Mouse (Mus musculus) left cerebral cortex, adult 2 months (tissue): ENCODE data around the gene Tns2. TPM values are rescaled to one million over a fixed set of nuclear protein-coding genes. Genes with fewer than 3 reads are reported as not detected.

Experiments
- DNase-seq, 2 experiments: peaks; one replicate each; pipeline ENCODE4 v3.0.0; 2021 to 2022; ENCODE audit warnings: low spot score in 2 of 2, mixed read lengths in 1 of 2; ENCODE audit errors: extremely low spot score in 1 of 2
- H3K27ac ChIP-seq: fragments of 200-600 bp; 2 replicates; pipeline ENCODE4 v1.8.1; 2022
- H3K4me3 ChIP-seq: fragments of 200-600 bp; 2 replicates; pipeline ENCODE4 v1.8.1; 2022
- CTCF ChIP-seq: fragments of 200-600 bp; IDR thresholded peaks from 2 replicates; pipeline ENCODE4 v1.8.1; 2022; ENCODE audit warnings: antibody characterized with exemption, mild to moderate bottlenecking, moderate library complexity
- intact Hi-C: fragments of 180-260 bp; cut with DNase I; formaldehyde crosslinking; loops from one replicate; pipeline ENCODE4 v1.15.1; 2025
- total RNA-seq, 2 experiments: library from RNA; stranded (reverse); gene quantifications; 2 replicates each; pipeline ENCODE4 v1.2.3; 2021

Gene Tns2
- total RNA-seq, 2 experiments from 2014 or later: 16.4 to 22.8 TPM

- peak overlapping the region; percentile 93 for H3K27ac ChIP-seq
- H3K4me3 ChIP-seq: peak overlapping the region; percentile 74
- intact Hi-C loops: no loop called here
- no peak for TF ChIP-seq CTCF
- no peak for DNase-seq
Observed at GRCm38 (mm10) chr15:102135522-102136128, 35.4 kb downstream of the Tns2 start.

DNA sequence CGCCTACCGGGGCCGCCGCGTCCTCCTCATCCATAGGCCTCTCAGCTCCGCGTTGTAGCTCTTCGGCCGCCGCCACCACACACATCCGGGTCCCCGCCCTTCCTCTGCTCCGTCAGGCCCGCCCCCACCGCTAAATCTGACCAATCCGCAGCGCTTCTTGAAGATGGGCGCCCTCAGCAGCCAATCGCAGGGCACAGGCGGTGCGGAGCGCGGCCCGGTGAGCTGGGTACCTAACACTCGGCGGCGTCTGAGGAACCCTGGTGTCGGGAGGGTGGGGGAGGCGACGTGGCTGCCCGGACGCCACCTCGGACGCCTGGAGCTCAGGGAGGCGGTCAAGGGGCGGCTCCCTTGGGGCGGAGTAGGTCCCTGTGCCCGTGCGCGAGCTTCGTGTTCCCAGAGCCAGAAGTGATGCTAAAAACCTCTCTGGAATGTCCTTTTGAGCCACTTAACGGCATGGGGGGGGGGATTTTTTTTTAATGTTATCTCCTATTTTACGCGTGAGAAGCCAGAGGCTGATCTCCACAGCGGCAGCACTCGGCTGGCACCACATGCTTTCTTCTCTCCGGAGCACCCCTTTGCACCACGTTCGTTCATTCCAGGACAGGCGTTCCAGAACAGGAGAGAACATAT is 36.0 kb downstream of the Tns2 start, which contains the start of gene Spryd3:
Gene Spryd3 (minus strand): TSS at position 106 of the 630 bp plus-strand sequence.
- intact Hi-C loops: no loop called here
- TF ChIP-seq CTCF: no peak; the same call in 1 of the 2 replicates
- H3K27ac ChIP-seq: peak within 1 kb of the TSS; percentile 93
- DNase-seq: peak; percentile 98 to 99
- H3K4me3 ChIP-seq: peak within 1 kb of the TSS; percentile 74

DNA sequence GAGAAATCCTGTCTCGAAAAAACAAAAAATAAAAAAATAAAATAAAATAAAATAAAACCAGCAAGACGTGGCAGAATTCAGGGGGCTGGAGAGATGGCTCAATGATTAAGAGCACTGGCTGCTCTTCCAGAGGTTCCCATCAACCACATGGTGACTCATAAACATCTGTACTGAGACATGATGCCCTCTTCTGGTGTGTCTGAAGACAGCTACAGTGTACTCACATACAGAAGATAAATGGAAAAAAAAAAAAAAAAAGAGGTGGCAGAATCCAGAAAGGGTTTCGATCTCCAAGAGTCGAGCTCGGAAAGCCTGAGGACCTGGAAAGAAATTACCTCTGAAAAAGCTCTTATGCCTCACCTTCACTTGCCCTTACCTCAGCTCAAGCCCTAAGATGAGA is 40.9 kb downstream of the Tns2 start:
- DNase-seq: no peak
- no peak for TF ChIP-seq CTCF
- intact Hi-C loops: no loop called here
- Histone ChIP-seq H3K27ac (no peak overlapping the region), H3K4me3 (no peak overlapping the region)

GRCm38 (mm10) chr15:102142914-102143912 is 43.0 kb downstream of the Tns2 start:
- DNase-seq: peak in 1 of 2 experiments; percentile 32
- TF ChIP-seq CTCF: no peak
- intact Hi-C loops: loop anchor here (2.0 kb wide), 1 partner anchor 34 kb away; no protein-coding TSS in a partner anchor
- Histone ChIP-seq H3K4me3 (peak overlapping the region; percentile 48), H3K27ac (peak overlapping the region; percentile 94)

GRCm38 (mm10) chr15:102144274-102144711 is 44.1 kb downstream of the Tns2 start, which contains the start of gene Igfbp6:
Igfbp6 (plus strand) TSS chr15:102144362.
- H3K27ac ChIP-seq: peak within 1 kb of the TSS; percentile 94
- no peak for TF ChIP-seq CTCF
- DNase-seq: peak in 1 of 2 experiments; percentile 44
- peak within 1 kb of the TSS; percentile 48 for H3K4me3 ChIP-seq
- intact Hi-C loops: no loop called here

DNA sequence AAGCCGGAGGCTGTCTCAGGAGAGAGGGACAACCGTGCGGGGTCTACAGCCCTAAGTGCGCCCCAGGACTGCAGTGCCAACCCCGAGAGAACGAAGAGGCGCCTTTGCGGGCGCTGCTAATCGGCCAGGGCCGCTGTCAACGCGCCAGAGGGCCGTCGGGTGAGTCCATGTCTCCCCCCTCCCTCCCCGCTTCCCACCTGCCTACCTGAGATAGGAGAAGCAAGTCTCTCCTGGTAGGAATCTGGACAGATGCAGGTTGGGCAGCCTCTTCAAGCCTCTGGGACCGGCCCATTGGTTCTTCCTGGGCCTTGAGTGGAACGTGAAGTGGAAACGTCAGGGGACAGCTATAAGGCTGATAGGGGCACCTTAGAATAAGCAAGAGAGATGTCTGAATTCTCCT is 44.5 kb downstream of the Tns2 start:
- no peak for TF ChIP-seq CTCF
- intact Hi-C loops: no loop called here
- H3K27ac ChIP-seq: peak overlapping the region; percentile 94
- H3K4me3 ChIP-seq: peak overlapping the region; percentile 48
- DNase-seq: no peak

DNA sequence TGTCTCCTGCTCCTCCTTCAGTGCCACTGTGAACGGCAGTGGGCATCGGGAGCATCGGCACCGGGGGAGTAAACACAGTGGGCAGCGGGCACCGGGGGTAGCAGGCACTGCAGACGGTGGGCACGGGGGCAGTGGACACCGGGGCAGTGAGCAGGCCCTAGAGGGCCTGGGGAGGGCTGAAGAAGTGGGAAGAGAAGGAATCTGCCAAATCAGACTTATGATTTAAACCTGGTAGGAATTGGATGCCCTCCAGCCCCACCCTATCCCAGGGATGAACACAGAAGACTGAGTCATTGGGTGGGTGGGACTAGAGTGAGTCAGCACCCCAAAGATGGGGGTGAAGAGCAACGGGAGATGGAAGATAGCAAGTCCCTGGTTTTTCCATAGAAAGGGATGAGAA is 45.1 kb downstream of the Tns2 start:
- H3K27ac ChIP-seq: peak overlapping the region; percentile 94
- TF ChIP-seq CTCF: no peak
- intact Hi-C loops: no loop called here
- H3K4me3 ChIP-seq: peak overlapping the region; percentile 48
- DNase-seq: peak; percentile 64 to 65

DNA sequence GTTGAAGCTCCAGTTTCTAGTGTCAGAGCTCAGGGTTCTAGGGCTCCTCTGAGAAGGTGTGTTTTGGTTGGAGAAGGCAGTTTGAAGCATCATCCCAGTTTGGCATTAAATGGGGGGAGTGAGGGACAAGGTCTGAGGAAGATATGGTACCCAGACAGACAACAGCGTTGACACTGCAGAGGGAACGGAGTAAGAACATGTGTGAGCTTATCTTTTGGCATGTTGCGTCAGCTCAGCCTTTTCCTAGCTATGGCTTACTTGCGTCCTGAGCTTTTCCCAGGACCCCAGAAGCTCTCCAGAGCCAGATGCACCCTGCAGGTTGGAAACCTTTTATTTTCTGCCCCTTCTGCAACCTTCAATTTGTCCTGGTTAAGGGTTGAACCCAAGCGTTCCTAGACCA is 45.9 kb downstream of the Tns2 start:
- no peak overlapping the region; the same call in 1 of the 2 replicates for H3K27ac ChIP-seq
- DNase-seq: no peak
- intact Hi-C loops: loop anchor here (2.0 kb wide), 1 partner anchor 157 kb away; no protein-coding TSS in a partner anchor
- no peak for TF ChIP-seq CTCF
- no peak overlapping the region; the same call in 1 of the 2 replicates for H3K4me3 ChIP-seq

- intact Hi-C loops: loop anchor here (2.0 kb wide), 1 partner anchor 158 kb away; no protein-coding TSS in a partner anchor
Observed at GRCm38 (mm10) chr15:102146882-102147281, 46.7 kb downstream of the Tns2 start.

GRCm38 (mm10) chr15:102147674-102148402 is 47.6 kb downstream of the Tns2 start:
- DNase-seq: no peak
- no peak overlapping the region for H3K4me3 ChIP-seq
- intact Hi-C loops: loop anchor here (2.0 kb wide), 1 partner anchor 159 kb away; no protein-coding TSS in a partner anchor
- no peak overlapping the region for H3K27ac ChIP-seq
- TF ChIP-seq CTCF: no peak

More at GRCm38 (mm10) chr15:102146882-102147281, 46.7 kb downstream of the Tns2 start:
- TF ChIP-seq CTCF: peak; percentile 68
- Histone ChIP-seq H3K27ac (no peak overlapping the region), H3K4me3 (no peak overlapping the region)
- DNase-seq: peak in 1 of 2 experiments; percentile 51

GRCm38 (mm10) chr15:102149561-102149960 is 49.3 kb downstream of the Tns2 start:
- intact Hi-C loops: no loop called here
- no peak for DNase-seq
- Histone ChIP-seq H3K4me3 (no peak overlapping the region), H3K27ac (no peak overlapping the region)
- TF ChIP-seq CTCF: no peak
